Mouse (Mus musculus): Measurements from ENCODE around the gene Tceal5. TPM values are rescaled to one million over a fixed set of nuclear protein-coding genes. Genes with fewer than 3 reads are reported as not detected.

Gene Tceal5
- 5.4 and 5.8 TPM in 2 replicates for polyA plus RNA-seq (2015; fragmentation: Nextera tagmentation; extraction: Ambion mirVana)

DNA sequence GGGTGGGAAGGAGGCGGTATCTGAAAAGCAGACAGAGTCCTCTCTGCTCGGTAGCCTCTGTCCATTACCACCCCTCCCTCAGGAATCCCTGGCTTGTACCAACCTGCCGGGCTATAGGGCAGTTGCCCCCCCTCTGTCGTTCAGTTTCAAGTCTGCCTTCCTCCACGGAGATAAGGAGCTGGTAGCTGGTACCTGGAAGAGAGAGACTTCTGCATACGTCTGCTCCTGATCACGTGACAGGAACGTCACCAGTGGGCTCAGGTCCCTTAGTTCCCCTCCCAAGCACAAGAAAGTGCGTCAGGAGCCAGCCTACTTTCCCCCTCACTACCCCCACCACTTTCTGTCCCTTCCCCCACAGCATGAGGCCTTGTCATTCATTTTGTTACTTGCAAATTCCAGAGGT lies at the start of gene Tceal5:
Tceal5 (minus strand) TSS at position 213 of the 403 bp plus-strand sequence.
- H3K4me1 ChIP-seq, result no peaks in the 10 kb centered on the region
- peak within 1 kb of the TSS; percentile 58 for H3K4me2 ChIP-seq
- WGBS, result 16% methylated on average over 9 of the region's 9 CpGs
- H3K27me3 ChIP-seq (replicated peaks), result no peaks in the 10 kb centered on the region
- ATAC-seq (ENCODE audit: insufficient read depth, low FRiP score, low read depth), result peak; percentile 68
- H3K36me3 ChIP-seq, result no peaks in the 10 kb centered on the region
- no peak within 1 kb of the TSS for H3K27ac ChIP-seq
- H3K9ac ChIP-seq, result no peak within 1 kb of the TSS
- H3K9me3 ChIP-seq, result no peaks in the 10 kb centered on the region
- peak within 1 kb of the TSS; percentile 41 for H3K4me3 ChIP-seq (replicated peaks)

DNA sequence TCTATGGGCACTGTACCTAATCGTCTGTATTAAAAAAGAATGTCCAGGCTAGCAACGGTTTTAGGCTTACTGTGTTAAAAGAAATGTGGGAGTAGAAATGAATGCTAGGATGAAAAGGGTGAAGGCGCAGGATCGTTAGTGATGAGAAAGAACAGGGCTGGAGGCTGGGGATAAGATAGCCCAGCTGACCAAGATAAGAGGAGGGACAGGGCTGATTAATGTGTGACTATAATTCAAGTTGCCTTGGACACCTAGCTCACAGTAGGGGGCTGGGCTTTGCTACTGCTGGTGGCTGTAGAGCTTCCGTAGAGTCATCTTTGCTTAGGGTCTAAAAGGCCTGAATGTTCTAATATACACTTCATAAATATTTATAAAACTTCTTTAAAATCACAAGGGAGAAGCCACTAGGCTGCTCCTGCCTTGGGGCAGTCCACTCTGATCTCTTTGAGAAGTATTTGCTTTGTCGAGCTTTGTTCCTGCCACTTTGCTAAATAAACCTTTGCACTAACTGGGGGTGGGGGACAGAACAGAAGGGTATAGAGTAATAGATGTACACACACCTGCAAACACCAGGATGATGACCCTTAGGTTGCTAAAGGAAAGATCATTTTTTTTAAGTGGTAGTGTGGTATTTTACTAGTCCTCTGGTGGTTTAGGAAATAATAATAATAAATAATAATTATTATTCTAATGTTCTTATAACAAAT lies 48.5 kb upstream of the Tceal5 start:
- H3K27ac ChIP-seq, result no peak overlapping the region
- no peak overlapping the region for H3K9ac ChIP-seq
- no peak overlapping the region for H3K4me2 ChIP-seq
- no peak overlapping the region for H3K4me3 ChIP-seq (replicated peaks)
- H3K36me3 ChIP-seq, result no peaks in the 10 kb centered on the region
- H3K4me1 ChIP-seq, result no peaks in the 10 kb centered on the region
- no peaks in the 10 kb centered on the region for H3K27me3 ChIP-seq (replicated peaks)
- ATAC-seq (ENCODE audit: insufficient read depth, low FRiP score, low read depth), result peak; percentile 56; the same call in 1 of the 2 replicates
- WGBS, result 44% methylated on average over 6 of the region's 6 CpGs
- H3K9me3 ChIP-seq, result no peaks in the 10 kb centered on the region; the same call in 1 of the 2 replicates

DNA sequence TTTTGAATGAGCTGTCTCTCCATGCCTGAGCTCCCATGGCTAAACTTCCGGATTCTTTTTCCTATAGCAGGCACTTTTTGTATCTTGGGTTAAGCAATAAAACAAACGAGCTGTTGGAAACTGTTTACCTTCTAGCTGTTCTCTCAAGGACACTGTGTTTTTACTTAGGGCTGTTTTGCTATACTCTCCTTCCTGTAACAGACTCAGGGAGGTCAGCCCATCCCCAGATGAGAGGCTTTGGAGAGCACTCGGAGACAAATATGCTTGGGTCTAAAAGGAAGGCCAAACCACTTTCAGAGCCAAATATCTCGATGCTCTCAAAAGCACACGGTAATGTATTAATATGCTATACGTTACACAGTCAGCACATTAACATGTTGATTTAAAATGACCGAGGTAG lies 46.0 kb upstream of the Tceal5 start:
- ATAC-seq (ENCODE audit: insufficient read depth, low FRiP score, low read depth), result no peak
- H3K36me3 ChIP-seq, result no peaks in the 10 kb centered on the region
- no peaks in the 10 kb centered on the region for H3K9me3 ChIP-seq
- no peak overlapping the region for H3K9ac ChIP-seq
- H3K27me3 ChIP-seq (replicated peaks), result no peaks in the 10 kb centered on the region
- WGBS, result 46% methylated on average over 7 of the region's 7 CpGs
- no peak overlapping the region for H3K4me2 ChIP-seq
- no peaks in the 10 kb centered on the region for H3K4me1 ChIP-seq
- H3K4me3 ChIP-seq (replicated peaks), result no peak overlapping the region
- no peak overlapping the region for H3K27ac ChIP-seq

GRCm38 (mm10) chrX:136248811-136249210 lies 45.1 kb upstream of the Tceal5 start:
- H3K27ac ChIP-seq, result no peak overlapping the region
- H3K9ac ChIP-seq, result no peak overlapping the region
- no peaks in the 10 kb centered on the region for H3K4me1 ChIP-seq
- WGBS, result 46% methylated on average over 6 of the region's 6 CpGs
- no peak overlapping the region for H3K4me3 ChIP-seq (replicated peaks)
- H3K36me3 ChIP-seq, result no peaks in the 10 kb centered on the region
- no peak for ATAC-seq (ENCODE audit: insufficient read depth, low FRiP score, low read depth)
- H3K4me2 ChIP-seq, result no peak overlapping the region
- no peaks in the 10 kb centered on the region for H3K27me3 ChIP-seq (replicated peaks)
- H3K9me3 ChIP-seq, result no peaks in the 10 kb centered on the region

DNA sequence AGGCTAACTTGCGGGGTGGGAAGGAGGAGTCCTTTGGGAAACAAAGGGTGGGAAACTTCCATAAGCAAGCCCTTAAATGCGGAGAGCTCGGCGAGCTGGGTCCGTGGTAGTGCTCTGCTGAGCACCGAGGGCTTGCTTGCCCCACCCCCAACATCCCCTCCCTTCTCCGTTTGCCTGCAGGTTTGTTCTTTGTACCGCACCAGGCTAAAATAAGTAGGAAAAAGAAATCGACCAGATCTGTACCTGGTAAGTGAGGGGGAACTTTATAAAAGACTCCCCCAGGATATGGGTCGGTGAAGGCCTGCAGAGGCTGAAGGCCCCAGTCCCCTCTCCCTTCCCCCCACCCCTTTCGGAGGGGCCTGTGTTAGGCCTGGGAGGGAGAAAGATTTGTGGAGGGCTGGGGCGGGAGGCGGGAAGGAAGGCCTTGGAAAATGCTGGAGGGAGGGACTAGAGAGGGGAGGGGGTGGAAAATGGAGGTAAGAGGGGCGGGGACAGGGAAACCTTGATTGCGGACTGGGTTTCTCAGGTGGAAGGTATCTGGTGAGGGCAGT lies 41.9 kb upstream of the Tceal5 start:
- Histone ChIP-seq H3K4me1 (no peaks in the 10 kb centered on the region), H3K27me3 (replicated peaks) (no peaks in the 10 kb centered on the region), H3K4me2 (peak overlapping the region; percentile 48), H3K9ac (peak overlapping the region; percentile 45; the same call in 1 of the 2 replicates), H3K4me3 (replicated peaks) (peak overlapping the region; percentile 55), H3K36me3 (no peaks in the 10 kb centered on the region), H3K9me3 (no peaks in the 10 kb centered on the region), H3K27ac (peak overlapping the region; percentile 80)
- 23% methylated on average over 15 of the region's 15 CpGs for WGBS
- ATAC-seq (ENCODE audit: insufficient read depth, low FRiP score, low read depth), result peak; percentile 70

DNA sequence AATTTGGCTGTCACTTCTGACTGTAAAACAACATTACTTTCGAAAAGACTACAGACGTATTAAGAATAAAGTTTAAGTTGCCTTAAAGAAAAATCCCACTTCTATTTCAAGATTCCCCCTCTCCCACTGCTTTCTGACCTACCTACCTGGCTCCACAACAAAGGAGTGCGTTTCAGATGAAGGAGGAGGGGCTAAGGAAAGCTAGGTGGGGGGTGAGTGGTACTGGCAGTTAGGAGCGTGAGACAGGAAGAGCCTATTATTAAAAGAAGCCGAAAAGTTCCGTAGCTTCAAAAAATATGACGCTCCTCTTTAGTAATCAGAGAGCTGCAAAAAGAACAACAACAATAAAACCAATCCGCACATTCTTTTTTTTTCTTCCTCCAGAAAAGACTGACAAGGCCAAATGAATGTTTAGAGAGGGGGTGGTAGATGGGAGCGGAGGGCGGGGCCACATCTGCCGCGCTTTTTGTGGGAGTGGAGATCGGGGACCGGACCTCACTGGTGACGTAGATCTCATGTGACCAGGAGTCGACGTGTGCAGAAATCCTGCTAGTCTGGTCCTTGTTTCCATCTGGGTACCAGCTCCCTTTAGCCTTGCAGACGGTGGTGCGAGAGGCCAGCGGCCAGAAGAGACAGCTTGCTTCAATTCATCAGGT lies 41.0 kb upstream of the Tceal5 start, which contains the start of gene Tceal9:
Tceal9 (plus strand) TSS at position 506 of the 656 bp plus-strand sequence.
- H3K4me1 ChIP-seq, result no peaks in the 10 kb centered on the region
- no peaks in the 10 kb centered on the region for H3K27me3 ChIP-seq (replicated peaks)
- peak within 1 kb of the TSS; percentile 48 for H3K4me2 ChIP-seq
- peak within 1 kb of the TSS; percentile 45; the same call in 1 of the 2 replicates for H3K9ac ChIP-seq
- H3K9me3 ChIP-seq, result no peaks in the 10 kb centered on the region
- H3K27ac ChIP-seq, result peak within 1 kb of the TSS; percentile 80
- peak; percentile 93 for ATAC-seq (ENCODE audit: insufficient read depth, low FRiP score, low read depth)
- no peaks in the 10 kb centered on the region for H3K36me3 ChIP-seq
- 21% methylated on average over 20 of the region's 20 CpGs for WGBS
- H3K4me3 ChIP-seq (replicated peaks), result peak within 1 kb of the TSS; percentile 55

GRCm38 (mm10) chrX:136243181-136243580 lies 39.5 kb upstream of the Tceal5 start:
- no peak for ATAC-seq (ENCODE audit: insufficient read depth, low FRiP score, low read depth)
- H3K4me2 ChIP-seq, result no peak overlapping the region
- no peak overlapping the region for H3K9ac ChIP-seq
- 85% methylated on average over 2 of the region's 2 CpGs for WGBS
- H3K4me3 ChIP-seq (replicated peaks), result no peak overlapping the region
- no peaks in the 10 kb centered on the region for H3K9me3 ChIP-seq
- H3K36me3 ChIP-seq, result no peaks in the 10 kb centered on the region
- no peak overlapping the region for H3K27ac ChIP-seq
- H3K27me3 ChIP-seq (replicated peaks), result no peaks in the 10 kb centered on the region
- no peaks in the 10 kb centered on the region for H3K4me1 ChIP-seq

- 55% methylated on average over 3 of the region's 3 CpGs for WGBS
- Histone ChIP-seq H3K27ac (no peak overlapping the region), H3K9ac (no peak overlapping the region), H3K4me2 (no peak overlapping the region), H3K4me1 (no peaks in the 10 kb centered on the region), H3K36me3 (no peaks in the 10 kb centered on the region), H3K9me3 (no peaks in the 10 kb centered on the region), H3K27me3 (replicated peaks) (no peaks in the 10 kb centered on the region), H3K4me3 (replicated peaks) (no peak overlapping the region)
- ATAC-seq (ENCODE audit: insufficient read depth, low FRiP score, low read depth), result no peak
Observed at GRCm38 (mm10) chrX:136238118-136238517, 34.4 kb upstream of the Tceal5 start.

DNA sequence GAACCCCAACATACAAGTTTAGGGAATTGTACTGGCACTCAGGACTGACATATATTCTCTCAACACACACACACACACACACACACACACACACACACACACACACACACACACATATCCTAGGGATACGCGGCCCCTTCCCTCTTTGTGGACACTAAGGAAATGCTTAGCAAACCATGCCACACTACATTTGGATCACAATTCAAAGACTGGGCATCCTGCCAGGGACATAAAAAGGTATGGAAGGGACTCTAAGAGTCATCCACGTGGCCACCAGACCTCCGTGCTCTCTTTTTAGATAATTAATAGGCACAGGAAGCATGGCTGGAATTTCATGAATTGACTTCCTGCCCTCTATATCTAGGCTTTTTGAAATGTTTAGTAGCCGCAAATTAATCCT lies 24.1 kb upstream of the Tceal5 start:
- H3K4me3 ChIP-seq (replicated peaks), result no peak overlapping the region
- H3K27me3 ChIP-seq (replicated peaks), result no peaks in the 10 kb centered on the region
- H3K36me3 ChIP-seq, result no peaks in the 10 kb centered on the region
- 49% methylated on average over 5 of the region's 5 CpGs for WGBS
- no peak for ATAC-seq (ENCODE audit: insufficient read depth, low FRiP score, low read depth)
- H3K9ac ChIP-seq, result no peak overlapping the region
- no peak overlapping the region for H3K27ac ChIP-seq
- H3K4me2 ChIP-seq, result no peak overlapping the region
- no peaks in the 10 kb centered on the region for H3K9me3 ChIP-seq
- H3K4me1 ChIP-seq, result no peaks in the 10 kb centered on the region

GRCm38 (mm10) chrX:136223714-136224113 lies 20.0 kb upstream of the Tceal5 start:
- Histone ChIP-seq H3K27ac (no peak overlapping the region), H3K9ac (no peak overlapping the region), H3K27me3 (replicated peaks) (no peaks in the 10 kb centered on the region), H3K9me3 (no peaks in the 10 kb centered on the region), H3K4me2 (no peak overlapping the region), H3K4me1 (no peaks in the 10 kb centered on the region), H3K4me3 (replicated peaks) (no peak overlapping the region), H3K36me3 (no peaks in the 10 kb centered on the region)
- ATAC-seq (ENCODE audit: insufficient read depth, low FRiP score, low read depth), result no peak
- WGBS, result 69% methylated on average over 6 of the region's 6 CpGs

DNA sequence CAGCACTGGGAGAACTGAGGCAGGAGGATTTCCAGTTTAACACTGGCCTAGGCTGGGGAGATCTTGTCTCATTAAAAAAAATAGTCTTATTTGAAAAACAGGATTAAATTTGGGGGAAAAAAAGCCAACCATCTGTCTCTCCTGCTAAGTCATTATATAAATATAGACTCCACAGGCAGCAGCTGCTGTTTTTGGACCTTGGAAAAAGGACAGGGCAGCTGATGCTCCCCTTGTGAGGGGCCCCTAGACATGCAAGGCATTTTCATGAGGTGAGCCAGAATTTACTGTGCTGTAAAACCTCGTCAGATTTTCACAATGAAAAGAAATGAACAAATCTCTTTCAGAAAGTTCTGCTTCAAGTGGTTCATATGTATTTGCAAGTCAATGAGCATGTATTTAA lies 12.6 kb upstream of the Tceal5 start:
- H3K36me3 ChIP-seq, result no peaks in the 10 kb centered on the region
- no peak overlapping the region for H3K4me2 ChIP-seq
- no peak for ATAC-seq (ENCODE audit: insufficient read depth, low FRiP score, low read depth)
- H3K27me3 ChIP-seq (replicated peaks), result no peaks in the 10 kb centered on the region
- no peaks in the 10 kb centered on the region for H3K4me1 ChIP-seq
- 43% methylated on average over 1 of the region's 1 CpGs for WGBS
- no peak overlapping the region for H3K4me3 ChIP-seq (replicated peaks)
- H3K9ac ChIP-seq, result no peak overlapping the region
- no peak overlapping the region for H3K27ac ChIP-seq
- no peaks in the 10 kb centered on the region for H3K9me3 ChIP-seq
